Mouse (Mus musculus) stomach, embryonic 15.5 days (tissue): ENCODE measurements around the gene Aarsd1. TPM values are rescaled to one million over a fixed set of nuclear protein-coding genes. Genes with fewer than 3 reads are reported as not detected.
"Not testable (repeated sequence)": the region's sequence is repeated elsewhere in the genome, so short reads cannot be mapped to it uniquely, and the experiment has no call there.

Experiments used
- ATAC-seq: fragments of 200-750 bp; cut with Nextera tagmentation; 2 replicates; pipeline ENCODE4 v1.8.0; 2017; ENCODE audit warnings: low read depth, moderate number of reproducible peaks, moderate TSS enrichment; ENCODE audit not compliant: insufficient read depth, low FRiP score
- H3K27ac ChIP-seq: fragments of 300-500 bp; sonication (generic); 2 replicates; pipeline ENCODE4 v1.5.1; 2015; ENCODE audit warnings: mild to moderate bottlenecking, inconsistent platforms
- H3K27me3 ChIP-seq: fragments of 300-500 bp; sonication (generic); replicated peaks from 2 replicates; pipeline ENCODE4 v1.6.1; 2015; ENCODE audit warnings: inconsistent platforms
- H3K36me3 ChIP-seq: fragments of 300-500 bp; sonication (generic); 2 replicates; pipeline ENCODE4 v1.6.1; 2015; ENCODE audit warnings: inconsistent platforms
- H3K4me1 ChIP-seq: fragments of 300-500 bp; sonication (generic); 2 replicates; pipeline ENCODE4 v1.6.1; 2015; ENCODE audit warnings: inconsistent platforms
- H3K4me2 ChIP-seq: fragments of 300-500 bp; sonication (generic); 2 replicates; pipeline ENCODE4 v1.6.1; 2015; ENCODE audit warnings: mild to moderate bottlenecking, inconsistent platforms
- H3K4me3 ChIP-seq: fragments of 300-500 bp; sonication (generic); replicated peaks from 2 replicates; pipeline ENCODE4 v1.5.1; 2015; ENCODE audit warnings: inconsistent platforms
- H3K9ac ChIP-seq: fragments of 300-500 bp; sonication (generic); 2 replicates; pipeline ENCODE4 v1.6.1; 2015; ENCODE audit warnings: inconsistent platforms
- H3K9me3 ChIP-seq: fragments of 300-500 bp; sonication (generic); 2 replicates; pipeline ENCODE4 v1.6.1; 2016; ENCODE audit warnings: inconsistent platforms
- WGBS: fragments of 180-500 bp; shearing (Covaris S2); methylation state at CpG from one replicate; pipeline ENCODE4 v1.1.7; 2015; 5-methylcytosine and 5-hydroxymethylcytosine counted together
- polyA plus RNA-seq: library from polyadenylated mRNA; unstranded; fragments of >200 nt; fragmentation: Nextera tagmentation; extraction: Ambion mirVana; gene quantifications from 2 replicates; pipeline ENCODE4 v1.2.1, GENCODE M21; 2015

Gene Aarsd1
- polyA plus RNA-seq, 1 experiment from 2014 or later = 58.5 TPM

- 90% methylated on average over 9 of the region's 9 CpGs for WGBS
- Histone ChIP-seq H3K9ac (no peak overlapping the region), H3K4me2 (no peak overlapping the region), H3K27ac (no peak overlapping the region), H3K27me3 (no peaks in the 10 kb centered on the region), H3K4me3 (no peak overlapping the region), H3K4me1 (peaks cover 18% of the 10 kb centered on the region), H3K36me3 (peaks cover 9% of the 10 kb centered on the region), H3K9me3 (no peaks in the 10 kb centered on the region)
- no peak for ATAC-seq
These were observed 40.2 kb upstream of the Aarsd1 start for GRCm38 (mm10) chr11:101457631-101458030.

GRCm38 (mm10) chr11:101455627-101456026 is 38.2 kb upstream of the Aarsd1 start:
- Histone ChIP-seq H3K4me1 (0 out of 2 replicates have a peak, but pooled peaks cover 13% of the 10 kb centered on the region), H3K36me3 (peaks cover 5% of the 10 kb centered on the region; the same call in 1 of the 2 replicates), H3K27me3 (no peaks in the 10 kb centered on the region), H3K27ac (no peak overlapping the region), H3K4me3 (no peak overlapping the region), H3K9ac (no peak overlapping the region), H3K9me3 (no peaks in the 10 kb centered on the region), H3K4me2 (no peak overlapping the region)
- 72% methylated on average over 7 of the region's 7 CpGs for WGBS
- no peak for ATAC-seq

- no peak; the same call in 1 of the 2 replicates for ATAC-seq
- Histone ChIP-seq H3K27me3 (no peaks in the 10 kb centered on the region), H3K36me3 (no peaks in the 10 kb centered on the region), H3K4me1 (peaks cover 13% of the 10 kb centered on the region; the same call in 1 of the 2 replicates), H3K9ac (no peak overlapping the region), H3K27ac (peak overlapping the region; percentile 8; the same call in 1 of the 2 replicates), H3K4me2 (no peak overlapping the region), H3K9me3 (no peaks in the 10 kb centered on the region), H3K4me3 (no peak overlapping the region)
- WGBS = 74% methylated on average over 6 of the region's 6 CpGs
These were observed 37.3 kb upstream of the Aarsd1 start for GRCm38 (mm10) chr11:101454702-101455101.

- no peak overlapping the region for H3K9ac ChIP-seq
- peaks cover 12% of the 10 kb centered on the region for H3K4me1 ChIP-seq
- 58% methylated on average over 10 of the region's 10 CpGs for WGBS
- H3K27me3 ChIP-seq = no peaks in the 10 kb centered on the region
- no peak overlapping the region for H3K4me3 ChIP-seq
- ATAC-seq = no peak
- no peak overlapping the region for H3K27ac ChIP-seq
- no peaks in the 10 kb centered on the region for H3K9me3 ChIP-seq
- H3K36me3 ChIP-seq = no peaks in the 10 kb centered on the region
- no peak overlapping the region for H3K4me2 ChIP-seq
These were observed 34.8 kb upstream of the Aarsd1 start for GRCm38 (mm10) chr11:101452093-101452774.

GRCm38 (mm10) chr11:101451536-101451935 is 34.1 kb upstream of the Aarsd1 start:
- H3K4me3 ChIP-seq = no peak overlapping the region

GRCm38 (mm10) chr11:101450394-101450793 is 33.0 kb upstream of the Aarsd1 start:
- 83% methylated on average over 3 of the region's 3 CpGs for WGBS
- H3K4me1 ChIP-seq = peaks cover 12% of the 10 kb centered on the region
- H3K36me3 ChIP-seq = peaks cover 4% of the 10 kb centered on the region; the same call in 1 of the 2 replicates
- no peak overlapping the region for H3K9ac ChIP-seq
- H3K27me3 ChIP-seq = no peaks in the 10 kb centered on the region
- ATAC-seq = no peak
- no peaks in the 10 kb centered on the region for H3K9me3 ChIP-seq
- H3K4me3 ChIP-seq = no peak overlapping the region
- H3K4me2 ChIP-seq = no peak overlapping the region
- no peak overlapping the region for H3K27ac ChIP-seq

More at GRCm38 (mm10) chr11:101451536-101451935, 34.1 kb upstream of the Aarsd1 start:
- Histone ChIP-seq H3K4me1 (peaks cover 12% of the 10 kb centered on the region), H3K4me2 (no peak overlapping the region), H3K9me3 (no peaks in the 10 kb centered on the region), H3K36me3 (no peaks in the 10 kb centered on the region), H3K27me3 (no peaks in the 10 kb centered on the region), H3K27ac (no peak overlapping the region; the same call in 1 of the 2 replicates), H3K9ac (no peak overlapping the region)
- WGBS = 87% methylated on average over 10 of the region's 10 CpGs
- ATAC-seq = no peak

GRCm38 (mm10) chr11:101449596-101449995 is 32.2 kb upstream of the Aarsd1 start:
- ATAC-seq, H3K9ac ChIP-seq, H3K27me3 ChIP-seq, H3K36me3 ChIP-seq, H3K27ac ChIP-seq, H3K4me3 ChIP-seq, H3K9me3 ChIP-seq: not testable (repeated sequence)
- WGBS = 69% methylated on average over 4 of the region's 4 CpGs
- Histone ChIP-seq H3K4me2 (peak overlapping the region; percentile 54; the same call in 1 of the 2 replicates), H3K4me1 (peaks cover 14% of the 10 kb centered on the region)

- WGBS = 72% methylated on average over 4 of the region's 4 CpGs
- peak overlapping the region; percentile 82 for H3K27ac ChIP-seq
These were observed 31.5 kb upstream of the Aarsd1 start for GRCm38 (mm10) chr11:101448899-101449298.

GRCm38 (mm10) chr11:101448274-101448746 is 30.9 kb upstream of the Aarsd1 start, which contains the start of gene Ifi35:
Ifi35 (plus strand) TSS chr11:101448407.
- 12% methylated on average over 10 of the region's 10 CpGs for WGBS
- Histone ChIP-seq H3K9ac (peak within 1 kb of the TSS; percentile 37; the same call in 1 of the 2 replicates), H3K4me1 (peaks cover 23% of the 10 kb centered on the region), H3K27me3 (no peaks in the 10 kb centered on the region), H3K36me3 (peaks cover 20% of the 10 kb centered on the region), H3K4me3 (peak within 1 kb of the TSS; percentile 53), H3K9me3 (no peaks in the 10 kb centered on the region), H3K27ac (peak within 1 kb of the TSS; percentile 82), H3K4me2 (peak within 1 kb of the TSS; percentile 54)
- ATAC-seq = peak; percentile 84

More at GRCm38 (mm10) chr11:101448899-101449298, 31.5 kb upstream of the Aarsd1 start:
- H3K4me2 ChIP-seq = peak overlapping the region; percentile 54
- no peak overlapping the region for H3K9ac ChIP-seq
- peaks cover 16% of the 10 kb centered on the region for H3K36me3 ChIP-seq
- no peaks in the 10 kb centered on the region for H3K9me3 ChIP-seq
- ATAC-seq = no peak
- H3K4me1 ChIP-seq = peaks cover 19% of the 10 kb centered on the region
- peak overlapping the region; percentile 53 for H3K4me3 ChIP-seq
- H3K27me3 ChIP-seq = no peaks in the 10 kb centered on the region

- Histone ChIP-seq H3K27me3 (no peaks in the 10 kb centered on the region), H3K9me3 (no peaks in the 10 kb centered on the region), H3K4me3 (peak overlapping the region; percentile 53), H3K36me3 (peaks cover 20% of the 10 kb centered on the region), H3K27ac (peak overlapping the region; percentile 82), H3K4me1 (peaks cover 23% of the 10 kb centered on the region), H3K9ac (no peak overlapping the region), H3K4me2 (peak overlapping the region; percentile 54)
- 89% methylated on average over 5 of the region's 5 CpGs for WGBS
- no peak for ATAC-seq
These were observed 30.4 kb upstream of the Aarsd1 start for GRCm38 (mm10) chr11:101447786-101448185.

- not testable (repeated sequence) for H3K27ac ChIP-seq, ATAC-seq
- WGBS = 93% methylated on average over 8 of the region's 8 CpGs
These were observed 29.4 kb upstream of the Aarsd1 start for GRCm38 (mm10) chr11:101446860-101447259.

GRCm38 (mm10) chr11:101446319-101446718 is 28.9 kb upstream of the Aarsd1 start:
- Histone ChIP-seq H3K4me1 (peaks cover 23% of the 10 kb centered on the region), H3K9me3 (no peaks in the 10 kb centered on the region), H3K4me3 (no peak overlapping the region), H3K9ac (no peak overlapping the region), H3K27ac (no peak overlapping the region), H3K27me3 (no peaks in the 10 kb centered on the region), H3K4me2 (no peak overlapping the region), H3K36me3 (peaks cover 20% of the 10 kb centered on the region)
- ATAC-seq = no peak
- 83% methylated on average over 1 of the region's 1 CpGs for WGBS

More at GRCm38 (mm10) chr11:101446860-101447259, 29.4 kb upstream of the Aarsd1 start:
- not testable (repeated sequence) for H3K9ac ChIP-seq, H3K4me2 ChIP-seq, H3K9me3 ChIP-seq, H3K27me3 ChIP-seq, H3K4me3 ChIP-seq
- peaks cover 20% of the 10 kb centered on the region for H3K36me3 ChIP-seq
- H3K4me1 ChIP-seq = peaks cover 23% of the 10 kb centered on the region
